Mouse (Mus musculus) cerebral cortex, adult 2 months (tissue): ENCODE results near the gene P2ry1.

ENCODE experiments used
- WGBS: fragments of 180-500 bp; shearing (Covaris S2); methylation state at CpG from one replicate; pipeline ENCODE4 v1.1.7; 2018; 5-methylcytosine and 5-hydroxymethylcytosine counted together

Gene P2ry1

GRCm38 (mm10) chr3:61002587-61003501, at the start of gene P2ry1:
P2ry1 (plus strand) TSS chr3:61002795.
- WGBS: under 1% methylated on average over 90 of the region's 90 CpGs

GRCm38 (mm10) chr3:60953199-60953736, 49.3 kb upstream of the P2ry1 start:
- WGBS: 84% methylated on average over 5 of the region's 5 CpGs

- WGBS: 63% methylated on average over 2 of the region's 2 CpGs
These were observed 48.5 kb upstream of the P2ry1 start for GRCm38 (mm10) chr3:60954073-60954472.

- WGBS: 62% methylated on average over 2 of the region's 2 CpGs
These were observed 43.8 kb upstream of the P2ry1 start for GRCm38 (mm10) chr3:60958769-60959168.

- 70% methylated on average over 2 of the region's 2 CpGs for WGBS
These were observed 37.5 kb upstream of the P2ry1 start for GRCm38 (mm10) chr3:60965137-60965536.

- 93% methylated on average over 1 of the region's 1 CpGs for WGBS
These were observed 27.7 kb upstream of the P2ry1 start for GRCm38 (mm10) chr3:60974944-60975343.

- 88% methylated on average over 3 of the region's 3 CpGs for WGBS
These were observed 20.5 kb upstream of the P2ry1 start for GRCm38 (mm10) chr3:60982109-60982508.

- 80% methylated on average over 3 of the region's 3 CpGs for WGBS
These were observed 4.5 kb upstream of the P2ry1 start for GRCm38 (mm10) chr3:60998064-60998463.

GRCm38 (mm10) chr3:61000747-61001146, 1.8 kb upstream of the P2ry1 start:
- WGBS: 83% methylated on average over 4 of the region's 4 CpGs

GRCm38 (mm10) chr3:61001852-61002586, 576 bp upstream of the P2ry1 start:
- WGBS: 7% methylated on average over 20 of the region's 20 CpGs

GRCm38 (mm10) chr3:61004611-61005010, 2.0 kb downstream of the P2ry1 start:
- 74% methylated on average over 1 of the region's 1 CpGs for WGBS

GRCm38 (mm10) chr3:61011660-61012059, 9.1 kb downstream of the P2ry1 start:
- WGBS: 68% methylated on average over 5 of the region's 5 CpGs

GRCm38 (mm10) chr3:61016733-61017132, 14.1 kb downstream of the P2ry1 start:
- 93% methylated on average over 2 of the region's 2 CpGs for WGBS

GRCm38 (mm10) chr3:61032100-61032499, 29.5 kb downstream of the P2ry1 start:
- WGBS: 69% methylated on average over 4 of the region's 4 CpGs

- WGBS: 43% methylated on average over 5 of the region's 5 CpGs
These were observed 33.0 kb downstream of the P2ry1 start for GRCm38 (mm10) chr3:61035633-61036032.

GRCm38 (mm10) chr3:61039916-61040315, 37.3 kb downstream of the P2ry1 start:
- WGBS: 56% methylated on average over 5 of the region's 5 CpGs

- 50% methylated on average over 3 of the region's 3 CpGs for WGBS
These were observed 47.5 kb downstream of the P2ry1 start for GRCm38 (mm10) chr3:61049976-61050672.
